Mouse (Mus musculus) stomach, postnatal 0 days (tissue): Measurements from ENCODE around the gene Trim16.

ENCODE experiments used
- CTCF ChIP-seq: IDR thresholded peaks from 2 replicates; pipeline ENCODE4 v1.5.1; 2016; ENCODE audit warnings: antibody characterized with exemption, low read depth, mild to moderate bottlenecking, moderate library complexity
- EP300 ChIP-seq: optimal IDR thresholded peaks from 2 replicates; pipeline ENCODE3; 2016; ENCODE audit warnings: antibody characterized with exemption

- TF ChIP-seq CTCF (no peak), EP300 (no peak)
Observed at GRCm38 (mm10) chr11:62804119-62804518, 15.9 kb upstream of the Trim16 start.
